Mouse (Mus musculus) C2C12 (cell line): ENCODE results near the gene Bag3.

Source experiments
- CEBPB ChIP-seq: IDR thresholded peaks from one replicate; pipeline ENCODE4 v1.6.1; 2011; ENCODE audit warnings: low read depth, mild to moderate bottlenecking, control low read depth, moderate library complexity
- CTCF ChIP-seq: IDR thresholded peaks from one replicate; pipeline ENCODE4 v1.5.1; 2011; ENCODE audit not compliant: control insufficient read depth, insufficient read depth, insufficient read length
- FOSL1 ChIP-seq: IDR thresholded peaks from one replicate; pipeline ENCODE4 v1.8.0; 2011; ENCODE audit warnings: mild to moderate bottlenecking, low read length; ENCODE audit not compliant: poor library complexity, insufficient read depth, severe bottlenecking
- MAX ChIP-seq: IDR thresholded peaks from one replicate; pipeline ENCODE4 v1.6.1; 2011; ENCODE audit warnings: mild to moderate bottlenecking, control low read depth
- MYOD1 ChIP-seq: IDR thresholded peaks from one replicate; pipeline ENCODE4 v1.6.1; 2011; ENCODE audit warnings: low read depth; ENCODE audit not compliant: control insufficient read depth, insufficient read length
- USF1 ChIP-seq: IDR thresholded peaks from one replicate; pipeline ENCODE4 v1.6.1; 2011; ENCODE audit warnings: low read depth, mild to moderate bottlenecking, control low read depth, moderate library complexity

GRCm38 (mm10) chr7:128572030-128572429 is 48.6 kb downstream of the Bag3 start:
- TF ChIP-seq CTCF (no peak), USF1 (no peak), FOSL1 (no peak), MAX (no peak), CEBPB (no peak), MYOD1 (no peak)
